Mouse (Mus musculus) naive thymus-derived CD4-positive, alpha-beta T cell, adult 2 months (primary cell): ENCODE results near the gene Olfr263.
A peak's percentile ranks its signal among the peaks of the same experiment; 100 is the strongest.
"Not testable (repeated sequence)": the region's sequence is repeated elsewhere in the genome, so short reads cannot be mapped to it uniquely, and the experiment has no call there.

Source experiments
- DNase-seq: peaks from one replicate; pipeline ENCODE4 v3.0.0-alpha.2; 2011; ENCODE audit warnings: low read depth

Gene Olfr263

DNA sequence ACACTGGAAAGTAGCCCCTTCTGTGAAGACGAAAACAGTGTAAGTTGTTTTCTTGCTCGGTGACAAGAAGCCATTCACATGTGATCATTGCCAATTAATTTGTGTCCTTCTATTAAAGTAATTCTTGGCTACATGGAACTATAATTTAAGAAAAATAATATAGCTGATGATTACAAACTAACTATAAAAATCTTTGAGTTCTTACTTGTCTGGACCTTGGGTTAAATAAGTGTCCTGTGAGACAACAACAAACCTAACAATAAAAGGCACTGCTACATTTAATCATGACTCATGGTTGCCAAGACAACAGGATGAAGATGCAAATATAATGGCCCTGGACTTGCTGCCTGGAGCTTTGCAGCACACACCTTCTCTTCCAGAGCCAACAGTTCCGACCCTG, at the start of gene Olfr263:
Olfr263 (plus strand) TSS at position 301 of the 400 bp plus-strand sequence.
- not testable (repeated sequence) for DNase-seq

- no peak for DNase-seq
These were observed 46.8 kb upstream of the Olfr263 start for GRCm38 (mm10) chr13:21082686-21083085.

GRCm38 (mm10) chr13:21109759-21110158, 19.7 kb upstream of the Olfr263 start:
- no peak for DNase-seq

- no peak for DNase-seq
These were observed 19.0 kb upstream of the Olfr263 start for GRCm38 (mm10) chr13:21110441-21110840.

DNA sequence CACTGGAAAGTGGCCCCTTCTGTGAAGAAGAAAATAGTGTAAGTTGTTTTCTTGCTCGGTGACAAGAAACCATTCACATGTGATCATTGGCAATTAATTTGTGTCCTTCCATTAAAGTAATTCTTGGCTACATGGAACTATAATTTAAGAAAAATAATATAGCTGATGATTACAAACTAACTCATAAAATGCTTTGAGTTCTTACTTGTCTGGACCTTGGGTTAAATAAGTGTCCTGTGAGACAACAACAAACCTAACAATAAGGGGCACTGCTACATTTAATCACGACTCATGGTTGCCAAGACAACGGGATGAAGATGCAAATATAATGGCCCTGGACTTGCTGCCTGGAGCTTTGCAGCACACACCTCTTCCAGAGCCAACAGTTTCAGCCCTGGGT, 18.3 kb upstream of the Olfr263 start, which contains the start of gene Olfr1369-ps1:
Olfr1369-ps1 (plus strand) TSS at position 301 of the 400 bp plus-strand sequence.
- DNase-seq: not testable (repeated sequence)

- no peak for DNase-seq
These were observed 15.3 kb upstream of the Olfr263 start for GRCm38 (mm10) chr13:21114121-21114520.

DNA sequence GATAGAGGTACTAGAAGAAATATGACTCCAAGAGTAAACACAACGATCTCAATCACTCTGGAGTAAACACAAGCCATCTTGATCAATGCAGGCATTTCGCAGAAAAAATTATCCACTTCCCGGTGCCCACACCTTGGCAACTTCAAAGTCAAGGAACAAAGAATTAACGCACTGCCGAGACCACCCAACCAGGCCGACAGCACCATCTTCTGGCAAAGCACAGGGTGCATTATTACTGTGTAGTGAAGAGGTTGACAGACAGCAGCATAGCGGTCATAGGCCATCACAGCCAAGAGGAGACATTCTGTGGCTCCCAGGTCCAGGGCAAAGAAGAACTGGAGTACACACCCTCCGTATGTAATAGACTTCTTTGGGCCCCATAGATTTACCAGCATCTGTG, 13.0 kb downstream of the Olfr263 start:
- no peak for DNase-seq

DNA sequence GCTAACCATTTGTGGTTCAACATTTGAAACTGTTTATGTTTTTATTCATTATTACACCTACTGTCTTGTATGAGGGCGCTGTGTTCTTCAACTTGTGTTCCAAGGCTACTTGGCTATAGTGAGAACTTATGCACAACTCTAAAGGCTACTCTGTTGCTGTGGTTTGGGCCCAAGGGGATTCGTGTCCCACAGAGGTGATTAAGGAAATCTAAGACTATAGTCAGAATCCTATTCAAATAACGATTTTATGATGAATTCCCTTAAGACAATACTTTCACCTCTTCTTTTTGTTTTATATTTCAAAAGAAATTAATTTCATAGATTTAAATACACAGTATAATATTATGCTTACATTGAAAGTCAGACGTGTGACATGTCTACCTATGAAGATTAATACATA, 16.3 kb downstream of the Olfr263 start, which contains the start of gene Olfr1368:
Olfr1368 (minus strand) TSS at position 101 of the 400 bp plus-strand sequence.
- DNase-seq: no peak

DNA sequence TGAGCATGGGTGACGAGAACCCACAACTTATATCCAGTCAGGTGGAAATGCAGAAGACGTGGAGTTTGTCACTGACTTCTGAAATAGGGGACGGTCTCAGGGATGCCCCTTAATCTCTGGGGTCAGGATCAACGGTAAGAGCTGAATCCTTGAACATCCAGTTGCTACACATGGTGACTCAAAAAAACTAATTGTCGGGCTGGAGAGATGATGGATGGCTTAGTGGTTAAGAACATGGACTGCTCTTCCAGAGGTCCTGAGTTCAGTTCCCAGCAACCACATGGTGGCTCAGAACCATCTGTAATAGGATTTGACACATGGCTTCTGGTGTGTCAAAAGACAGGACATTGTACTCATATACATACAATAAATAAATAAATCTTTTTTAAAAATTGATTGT, 26.4 kb downstream of the Olfr263 start:
- DNase-seq: no peak

- peak; percentile 12 for DNase-seq
These were observed 28.6 kb downstream of the Olfr263 start for GRCm38 (mm10) chr13:21158071-21158470.

- DNase-seq: peak; percentile 94
These were observed 29.5 kb downstream of the Olfr263 start for GRCm38 (mm10) chr13:21158785-21159474.

DNA sequence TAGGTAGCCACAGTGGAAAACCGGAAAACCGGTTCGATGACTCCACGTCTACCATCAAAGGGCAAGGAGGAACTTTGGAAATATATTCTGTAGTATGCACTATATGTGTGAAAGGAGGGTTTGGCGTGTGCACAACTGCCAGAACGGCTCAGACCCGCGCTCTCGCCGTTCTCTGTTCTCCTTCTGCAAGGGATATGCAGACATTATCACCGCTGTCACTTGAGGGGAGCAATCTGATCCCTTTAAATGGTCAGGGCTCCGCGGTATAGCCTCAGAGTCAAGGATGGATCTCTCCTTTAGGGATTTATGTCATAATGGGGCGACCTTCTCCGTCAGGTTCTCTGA, 30.0 kb downstream of the Olfr263 start:
- DNase-seq: peak; percentile 57

GRCm38 (mm10) chr13:21160041-21160511, 30.6 kb downstream of the Olfr263 start:
- DNase-seq: peak; percentile 42

DNA sequence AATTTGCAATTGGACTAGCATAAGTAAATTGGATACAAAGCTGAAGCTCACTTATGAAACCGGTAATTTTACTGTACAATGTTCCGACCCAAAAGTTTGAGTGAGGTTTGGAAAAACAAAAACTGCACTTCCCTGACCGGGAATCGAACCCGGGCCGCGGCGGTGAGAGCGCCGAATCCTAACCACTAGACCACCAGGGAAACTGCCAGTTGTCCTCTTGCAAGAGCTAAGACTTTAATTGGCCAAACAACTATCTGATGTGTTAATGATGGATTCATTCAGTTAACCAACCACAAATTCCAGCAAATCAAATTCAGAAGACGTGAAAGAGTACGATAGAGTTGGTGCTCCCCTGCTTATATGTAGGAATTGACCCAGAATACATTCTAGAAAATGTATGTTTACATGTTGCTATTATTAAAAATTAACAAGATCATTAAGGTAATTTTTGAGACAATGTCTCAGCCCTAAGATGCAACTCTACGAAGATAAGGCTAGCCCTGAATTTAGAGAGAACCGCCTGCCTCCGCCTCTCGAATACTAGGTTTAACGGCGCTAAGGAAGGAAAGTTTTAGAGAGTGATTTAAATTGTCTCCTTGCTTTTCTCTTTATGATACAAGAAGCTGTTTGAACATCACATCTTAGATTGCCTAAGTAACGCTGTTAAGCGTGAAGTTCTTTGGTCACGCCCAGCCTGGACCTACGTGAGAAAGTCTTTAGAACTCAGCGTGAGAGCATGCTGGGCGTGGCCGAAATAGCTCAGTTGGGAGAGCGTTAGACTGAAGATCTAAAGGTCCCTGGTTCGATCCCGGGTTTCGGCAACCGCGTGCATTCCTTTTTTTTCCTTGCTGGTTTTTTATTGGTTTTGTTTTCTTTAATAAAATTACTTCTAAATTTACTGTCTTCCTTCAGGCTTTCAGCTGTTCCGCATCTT, 31.5 kb downstream of the Olfr263 start:
- DNase-seq: peak; percentile 96

GRCm38 (mm10) chr13:21161591-21161990, 32.2 kb downstream of the Olfr263 start:
- DNase-seq: no peak

GRCm38 (mm10) chr13:21162591-21162990, 33.2 kb downstream of the Olfr263 start:
- DNase-seq: no peak

- DNase-seq: peak; percentile 93
These were observed 37.8 kb downstream of the Olfr263 start for GRCm38 (mm10) chr13:21166936-21167909.

DNA sequence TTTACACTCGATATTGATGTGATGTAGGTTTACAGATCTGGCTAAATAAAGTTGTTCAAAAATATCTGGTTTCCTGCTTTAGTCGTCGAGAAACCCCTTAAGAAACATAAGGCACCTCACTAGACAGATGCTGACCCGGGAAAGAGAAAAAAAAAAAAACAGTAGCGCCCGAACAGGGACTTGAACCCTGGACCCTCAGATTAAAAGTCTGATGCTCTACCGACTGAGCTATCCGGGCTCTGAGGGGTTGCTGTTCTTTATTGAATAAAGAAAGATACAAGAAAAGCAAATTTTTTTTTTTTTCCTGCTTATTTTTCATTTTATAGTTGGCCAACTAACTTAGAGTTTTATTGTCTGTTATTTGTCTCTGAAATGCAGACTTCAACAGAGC, 38.5 kb downstream of the Olfr263 start:
- DNase-seq: no peak

DNA sequence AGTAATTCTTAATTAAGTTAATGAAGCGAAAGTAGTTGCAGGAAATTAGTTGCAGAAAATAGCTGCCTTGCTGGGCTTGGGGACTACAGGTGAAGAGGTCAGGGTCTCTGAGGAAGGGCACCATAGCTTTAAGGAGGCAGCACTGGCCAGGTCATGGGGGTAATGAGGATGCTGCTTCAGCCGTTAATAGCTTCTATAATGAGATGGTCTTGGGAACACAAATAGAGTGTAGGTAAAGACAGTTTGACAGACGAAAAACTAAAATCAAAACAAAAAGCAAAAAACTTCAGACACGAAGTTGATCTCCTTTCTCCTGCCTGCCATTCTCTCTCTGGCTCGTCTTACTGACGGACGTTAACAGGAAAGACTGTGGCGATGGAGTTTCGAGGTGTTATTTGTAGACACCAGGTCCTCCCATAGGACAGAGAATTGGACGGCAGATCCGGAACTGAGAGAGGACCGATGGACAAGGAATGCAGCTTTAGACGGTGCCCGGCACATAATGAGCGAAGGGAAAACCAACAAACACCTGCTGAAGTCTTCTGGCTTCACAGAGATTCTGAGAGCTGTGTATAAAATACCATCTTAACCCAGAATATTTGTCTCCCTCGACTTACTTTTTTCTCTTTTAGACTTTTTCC, 39.1 kb downstream of the Olfr263 start:
- peak; percentile 68 for DNase-seq

- DNase-seq: peak; percentile 54
These were observed 39.8 kb downstream of the Olfr263 start for GRCm38 (mm10) chr13:21169121-21169656.
